Mouse (Mus musculus) cerebellum, adult 2 months (tissue): ENCODE data around the gene Mctp1.

ENCODE experiments used
- CTCF ChIP-seq: fragments of 200-500 bp; IDR thresholded peaks from 2 replicates; pipeline ENCODE4 v1.5.1; 2011; ENCODE audit warnings: low read depth, mild to moderate bottlenecking, control low read depth, low read length, moderate library complexity, borderline replicate concordance; ENCODE audit not compliant: insufficient read depth
- POLR2A ChIP-seq: fragments of 200-500 bp; IDR thresholded peaks from 2 replicates; pipeline ENCODE4 v1.6.1; 2011; ENCODE audit warnings: low read length, control low read depth, borderline replicate concordance; ENCODE audit not compliant: insufficient read depth

GRCm38 (mm10) chr13:77048461-77048860, 664.1 kb downstream of the Mctp1 start:
- TF ChIP-seq CTCF = no peak
- no peak for TF ChIP-seq POLR2A
